Mouse (Mus musculus) testis, adult 2 months (tissue): ENCODE data around the gene Arhgap35. TPM values are rescaled to one million over a fixed set of nuclear protein-coding genes. Genes with fewer than 3 reads are reported as not detected.

ENCODE experiments used
- H3K27ac ChIP-seq: fragments of 200-500 bp; 2 replicates; pipeline ENCODE4 v1.5.1; 2012; ENCODE audit warnings: low read depth, low read length; ENCODE audit not compliant: control insufficient read depth, insufficient read depth
- H3K27me3 ChIP-seq: fragments of 200-500 bp; 2 replicates; pipeline ENCODE4 v1.6.1; 2012; ENCODE audit warnings: mild to moderate bottlenecking, low read length, moderate library complexity; ENCODE audit not compliant: control insufficient read depth, insufficient read depth
- H3K36me3 ChIP-seq: fragments of 200-500 bp; 2 replicates; pipeline ENCODE4 v1.6.1; 2012; ENCODE audit warnings: mild to moderate bottlenecking, low read length; ENCODE audit not compliant: control insufficient read depth, insufficient read depth
- H3K4me1 ChIP-seq: fragments of 200-500 bp; 2 replicates; pipeline ENCODE4 v1.6.1; 2012; ENCODE audit warnings: low read length; ENCODE audit not compliant: control insufficient read depth, insufficient read depth
- H3K4me3 ChIP-seq: fragments of 200-500 bp; 2 replicates; pipeline ENCODE4 v1.5.1; 2012; ENCODE audit warnings: low read depth, mild to moderate bottlenecking, low read length, moderate library complexity, mixed read lengths; ENCODE audit not compliant: control insufficient read depth
- CTCF ChIP-seq: fragments of 200-500 bp; IDR thresholded peaks from 2 replicates; pipeline ENCODE4 v1.5.1; 2012; ENCODE audit warnings: low read depth, mild to moderate bottlenecking, inconsistent platforms, low read length, moderate library complexity; ENCODE audit not compliant: control insufficient read depth, insufficient read depth, insufficient replicate concordance
- POLR2A ChIP-seq: fragments of 200-500 bp; IDR thresholded peaks from 2 replicates; pipeline ENCODE4 v1.6.1; 2012; ENCODE audit warnings: low read depth, mild to moderate bottlenecking, inconsistent platforms, low read length, moderate library complexity; ENCODE audit not compliant: control insufficient read depth
- polyA plus RNA-seq: library from polyadenylated mRNA; depleted of rRNA; stranded (reverse); fragments of >200 nt; gene quantifications from 2 replicates; pipeline ENCODE4 v1.2.3, GENCODE M21; 2012

The Arhgap35 gene
- polyA plus RNA-seq, 1 experiment: 21.7 TPM

DNA sequence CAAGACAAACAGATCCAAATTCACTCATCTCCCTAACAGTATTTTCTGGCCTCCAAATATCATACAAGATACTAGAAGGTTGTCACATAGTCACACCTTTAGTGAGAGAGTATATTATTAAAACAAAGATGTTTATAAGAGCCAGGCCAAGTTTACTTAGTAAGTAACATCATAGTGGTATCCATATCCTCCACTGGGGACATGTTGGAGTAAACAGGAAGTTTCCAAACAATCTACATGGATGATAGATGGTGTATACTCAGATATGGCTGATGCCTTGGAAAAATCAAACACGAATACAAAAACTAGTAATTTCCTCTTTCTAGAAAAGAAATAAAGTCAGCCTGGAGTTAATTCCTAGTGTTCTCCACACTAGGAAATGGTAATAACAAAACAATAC is 65.5 kb downstream of the Arhgap35 start:
- H3K4me1 ChIP-seq: no peaks in the 10 kb centered on the region
- no peak overlapping the region for H3K4me3 ChIP-seq
- no peaks in the 10 kb centered on the region for H3K27me3 ChIP-seq
- TF ChIP-seq POLR2A (no peak), CTCF (no peak)
- H3K27ac ChIP-seq: no peak overlapping the region
- no peaks in the 10 kb centered on the region for H3K36me3 ChIP-seq

DNA sequence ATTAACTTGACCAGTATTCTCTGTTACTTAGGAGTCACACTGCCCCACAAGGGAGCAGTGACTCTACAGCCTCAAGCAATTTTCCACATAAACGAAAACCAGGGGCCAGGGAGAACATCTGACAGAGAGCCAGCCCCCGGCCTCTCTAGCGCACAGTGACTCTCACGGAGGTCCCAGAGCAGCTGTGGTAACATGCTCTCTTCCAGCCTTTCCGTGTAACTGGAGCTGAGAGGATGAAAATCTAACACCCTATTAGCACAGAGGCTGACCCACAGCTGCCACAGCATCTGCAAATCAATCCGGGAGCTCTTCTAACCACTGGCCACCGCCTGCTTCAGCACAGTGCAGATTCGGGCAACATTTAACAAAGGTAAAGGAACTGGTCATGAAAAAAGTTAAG is 70.0 kb downstream of the Arhgap35 start:
- H3K4me1 ChIP-seq: no peaks in the 10 kb centered on the region
- no peak overlapping the region for H3K27ac ChIP-seq
- H3K27me3 ChIP-seq: no peaks in the 10 kb centered on the region
- no peaks in the 10 kb centered on the region for H3K36me3 ChIP-seq
- TF ChIP-seq CTCF (no peak), POLR2A (no peak)
- no peak overlapping the region for H3K4me3 ChIP-seq

- no peak for TF ChIP-seq CTCF
- no peak for TF ChIP-seq POLR2A
- Histone ChIP-seq H3K4me3 (no peak overlapping the region), H3K36me3 (no peaks in the 10 kb centered on the region), H3K4me1 (no peaks in the 10 kb centered on the region), H3K27ac (no peak overlapping the region), H3K27me3 (no peaks in the 10 kb centered on the region)
Observed at GRCm38 (mm10) chr7:16537220-16537903, 77.4 kb downstream of the Arhgap35 start.

DNA sequence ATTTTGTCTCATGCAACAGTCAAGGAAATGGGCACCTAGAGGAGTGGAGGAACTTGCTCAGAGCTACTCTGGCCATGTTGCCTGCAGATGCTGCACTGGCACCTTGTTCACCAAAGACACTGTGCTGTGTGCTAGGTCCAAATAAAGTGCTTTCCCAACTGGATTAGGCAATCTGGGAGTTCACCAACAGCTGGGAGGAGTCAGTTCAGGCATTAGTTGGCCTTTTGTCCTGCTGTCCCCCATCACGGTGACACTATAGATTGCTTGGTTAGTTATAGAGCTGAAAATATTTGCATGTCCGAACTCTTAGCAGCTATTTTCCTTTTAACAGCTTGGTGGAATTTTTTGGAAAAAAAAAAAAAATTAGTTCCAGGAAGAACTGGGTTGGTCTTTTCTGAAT is 88.8 kb downstream of the Arhgap35 start:
- TF ChIP-seq POLR2A: no peak
- no peak for TF ChIP-seq CTCF
- Histone ChIP-seq H3K27me3 (no peaks in the 10 kb centered on the region), H3K4me1 (no peaks in the 10 kb centered on the region), H3K27ac (no peak overlapping the region), H3K4me3 (no peak overlapping the region), H3K36me3 (no peaks in the 10 kb centered on the region; the same call in 1 of the 2 replicates)

DNA sequence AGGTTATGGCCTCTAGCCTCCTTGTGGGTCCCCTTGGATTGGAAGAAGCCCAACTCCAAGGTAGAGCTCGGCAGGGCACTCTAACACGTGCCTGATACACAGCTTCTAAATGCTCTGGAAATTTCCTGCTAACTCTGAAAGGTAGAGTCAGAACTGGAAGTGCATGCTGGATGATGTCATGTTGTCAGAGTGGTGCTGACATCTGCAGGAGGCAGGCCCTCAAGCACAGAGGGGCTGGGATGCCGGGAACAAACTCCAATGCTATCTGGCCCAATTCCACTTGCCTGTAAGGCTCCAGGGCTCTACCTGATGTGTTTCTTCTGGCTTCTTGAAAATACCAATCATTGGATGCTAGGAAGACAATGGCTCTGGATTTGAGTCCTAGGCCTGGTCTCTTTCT is 89.3 kb downstream of the Arhgap35 start:
- Histone ChIP-seq H3K4me3 (no peak overlapping the region), H3K27ac (no peak overlapping the region), H3K36me3 (no peaks in the 10 kb centered on the region; the same call in 1 of the 2 replicates), H3K4me1 (no peaks in the 10 kb centered on the region), H3K27me3 (no peaks in the 10 kb centered on the region)
- TF ChIP-seq POLR2A (no peak), CTCF (no peak)

GRCm38 (mm10) chr7:16524308-16524707 is 90.5 kb downstream of the Arhgap35 start:
- Histone ChIP-seq H3K4me3 (no peak overlapping the region), H3K36me3 (no peaks in the 10 kb centered on the region; the same call in 1 of the 2 replicates), H3K27me3 (no peaks in the 10 kb centered on the region), H3K27ac (no peak overlapping the region), H3K4me1 (no peaks in the 10 kb centered on the region)
- TF ChIP-seq POLR2A (no peak), CTCF (no peak)

DNA sequence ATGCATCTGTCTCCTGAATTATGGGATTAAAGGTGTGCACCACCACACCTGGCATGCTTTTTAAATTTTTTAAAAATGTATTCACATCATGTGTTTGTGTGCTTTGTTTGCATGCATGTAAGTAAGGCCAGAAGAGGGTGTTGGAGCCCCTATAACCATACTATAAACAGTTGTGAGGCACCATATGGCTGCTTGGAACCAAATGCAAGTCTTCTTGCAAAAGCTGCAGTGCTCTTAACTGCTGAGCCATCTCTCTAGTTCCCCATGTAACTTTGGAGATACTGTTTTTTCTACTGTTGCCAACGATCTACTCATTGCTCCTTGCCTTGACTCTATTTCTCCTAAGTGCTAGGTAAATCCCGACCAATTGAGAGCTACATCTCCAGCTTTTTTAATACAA is 95.5 kb downstream of the Arhgap35 start:
- H3K4me3 ChIP-seq: no peak overlapping the region
- H3K27me3 ChIP-seq: no peaks in the 10 kb centered on the region
- H3K4me1 ChIP-seq: no peaks in the 10 kb centered on the region
- H3K27ac ChIP-seq: no peak overlapping the region
- TF ChIP-seq POLR2A (no peak), CTCF (no peak)
- peaks cover 2% of the 10 kb centered on the region for H3K36me3 ChIP-seq

GRCm38 (mm10) chr7:16517198-16517597 is 97.6 kb downstream of the Arhgap35 start:
- H3K4me3 ChIP-seq: peak overlapping the region; percentile 28; the same call in 1 of the 2 replicates
- peaks cover 3% of the 10 kb centered on the region for H3K36me3 ChIP-seq
- no peak overlapping the region for H3K27ac ChIP-seq
- no peaks in the 10 kb centered on the region for H3K27me3 ChIP-seq
- no peak for TF ChIP-seq CTCF
- TF ChIP-seq POLR2A: no peak
- no peaks in the 10 kb centered on the region for H3K4me1 ChIP-seq
